Mouse (Mus musculus) bone marrow, adult 2 months (tissue): Measurements from ENCODE around the gene Sugp2. TPM values are rescaled to one million over a fixed set of nuclear protein-coding genes. Genes with fewer than 3 reads are reported as not detected.
A peak's percentile ranks its signal among the peaks of the same experiment; 100 is the strongest.

ENCODE experiments used
- H3K27ac ChIP-seq: fragments of 200-500 bp; 2 replicates; pipeline ENCODE4 v1.5.1; 2012; ENCODE audit warnings: low read depth, mild to moderate bottlenecking, control low read depth, inconsistent platforms, low read length; ENCODE audit not compliant: control insufficient read depth, poor library complexity, insufficient read depth
- H3K4me1 ChIP-seq: fragments of 200-500 bp; 2 replicates; pipeline ENCODE4 v1.6.1; 2011; ENCODE audit warnings: low read length; ENCODE audit not compliant: control insufficient read depth, insufficient read depth
- H3K4me3 ChIP-seq: fragments of 200-500 bp; replicated peaks from 2 replicates; pipeline ENCODE3; 2011; ENCODE audit warnings: mild to moderate bottlenecking, low read depth, low read length, control low read depth; ENCODE audit not compliant: control insufficient read depth
- CTCF ChIP-seq: fragments of 200-500 bp; IDR thresholded peaks from 2 replicates; pipeline ENCODE4 v1.5.1; 2011; ENCODE audit warnings: low read length, control low read depth; ENCODE audit not compliant: control insufficient read depth, insufficient read depth
- POLR2A ChIP-seq: fragments of 200-500 bp; IDR thresholded peaks from 2 replicates; pipeline ENCODE4 v1.6.1; 2011; ENCODE audit warnings: low read depth, mild to moderate bottlenecking, control low read depth, low read length, borderline replicate concordance; ENCODE audit not compliant: control insufficient read depth
- WGBS: fragments of 180-500 bp; shearing (Covaris S2); methylation state at CpG from one replicate; pipeline ENCODE4 v1.1.7; 2018; 5-methylcytosine and 5-hydroxymethylcytosine counted together
- polyA plus RNA-seq: library from polyadenylated mRNA; stranded (reverse); fragments of >200 nt; gene quantifications from 2 replicates; pipeline ENCODE4 v1.2.4, GENCODE M21; 2011; ENCODE audit warnings: low replicate concordance; ENCODE audit not compliant: missing spikeins, insufficient read depth, insufficient read length

Sugp2 gene
- polyA plus RNA-seq, 1 experiment, result 192 TPM

DNA sequence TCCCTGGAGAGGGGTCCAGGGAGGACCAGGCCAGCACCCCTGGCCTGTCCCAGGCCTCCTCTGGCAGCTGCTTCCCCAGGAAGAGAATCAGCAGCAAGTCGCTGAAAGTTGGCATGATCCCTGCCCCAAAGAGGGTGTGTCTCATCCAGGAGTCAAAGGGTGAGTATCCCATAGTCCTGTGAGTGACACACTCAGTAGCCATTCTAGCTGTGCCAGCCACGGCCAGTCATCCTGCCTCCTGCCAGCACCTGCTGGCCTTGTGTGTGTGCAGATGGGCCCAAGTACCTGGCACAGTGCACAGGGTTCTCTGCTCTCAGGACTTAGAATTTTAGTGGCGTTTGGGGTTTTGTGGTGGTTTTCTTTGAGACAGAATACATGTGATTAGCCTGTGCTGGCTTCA, 23.4 kb downstream of the Sugp2 start:
- no peak for TF ChIP-seq CTCF
- no peak for TF ChIP-seq POLR2A
- Histone ChIP-seq H3K4me3 (no peak overlapping the region), H3K4me1 (no peaks in the 10 kb centered on the region; the same call in none of the 2 replicates), H3K27ac (no peak overlapping the region)
- WGBS, result 78% methylated on average over 3 of the region's 3 CpGs

DNA sequence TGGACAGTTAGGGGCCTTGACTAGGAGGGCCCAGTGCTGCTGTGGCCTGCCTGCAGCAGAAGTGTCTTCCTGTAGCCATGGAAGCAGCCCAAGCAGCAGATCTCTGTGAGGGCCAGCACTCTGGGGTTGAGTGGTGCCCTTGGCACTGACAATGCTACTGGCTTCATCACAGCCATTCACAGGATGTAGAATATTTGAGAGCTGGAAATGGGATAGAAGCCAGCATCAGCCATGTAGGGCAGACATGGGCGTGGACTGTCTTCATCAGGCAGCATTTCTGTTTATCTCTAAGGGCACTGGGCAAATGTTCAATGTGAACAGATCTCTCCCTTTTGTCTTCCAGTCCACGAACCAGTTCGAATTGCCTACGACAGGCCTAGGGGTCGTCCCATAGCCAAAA, 24.6 kb downstream of the Sugp2 start:
- peak overlapping the region; percentile 50 for H3K27ac ChIP-seq
- 57% methylated on average over 5 of the region's 5 CpGs for WGBS
- H3K4me3 ChIP-seq, result no peak overlapping the region
- TF ChIP-seq POLR2A, result no peak
- TF ChIP-seq CTCF, result no peak
- H3K4me1 ChIP-seq, result no peaks in the 10 kb centered on the region; the same call in none of the 2 replicates

DNA sequence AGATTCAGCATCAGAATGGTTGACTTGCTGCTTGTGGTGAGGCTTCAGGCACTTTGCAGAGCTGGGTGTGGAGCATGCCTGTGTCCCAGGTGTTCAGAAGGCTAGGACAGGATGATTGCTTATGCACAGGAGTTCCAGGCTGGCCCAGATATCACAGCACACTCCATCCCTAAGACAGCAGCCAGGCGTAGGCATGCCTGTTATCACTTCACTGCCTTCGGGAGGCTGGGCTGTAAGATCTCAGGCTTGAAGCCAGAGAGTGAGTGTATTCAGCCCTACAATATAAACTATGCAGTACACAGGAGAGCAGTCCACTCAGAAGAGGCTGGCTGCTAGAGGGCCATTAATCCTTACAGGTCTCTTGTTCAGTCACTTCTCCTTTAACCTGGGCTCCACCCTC, 25.0 kb downstream of the Sugp2 start:
- no peak for TF ChIP-seq CTCF
- TF ChIP-seq POLR2A, result no peak
- H3K4me1 ChIP-seq, result no peaks in the 10 kb centered on the region; the same call in none of the 2 replicates
- 74% methylated on average over 2 of the region's 2 CpGs for WGBS
- no peak overlapping the region for H3K4me3 ChIP-seq
- H3K27ac ChIP-seq, result peak overlapping the region; percentile 47

DNA sequence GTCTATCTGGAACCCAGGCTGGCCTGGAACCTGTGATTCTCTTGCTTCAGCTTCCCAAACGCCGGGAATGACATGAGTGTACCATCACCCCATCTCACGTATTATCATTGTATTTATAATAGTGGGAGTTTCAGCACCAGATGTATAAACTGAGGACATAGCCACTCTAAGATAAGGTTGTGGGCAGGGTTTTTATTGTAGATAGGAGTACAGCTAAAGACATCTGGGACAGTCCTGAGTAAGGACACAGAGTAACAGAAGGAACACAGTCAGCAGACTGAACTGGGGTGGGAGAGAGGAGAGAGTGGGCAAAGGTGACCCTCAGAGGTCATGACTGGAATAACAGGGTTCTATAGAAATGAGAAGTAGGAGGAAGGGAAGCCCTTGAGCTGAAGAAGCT, 33.6 kb downstream of the Sugp2 start:
- no peak overlapping the region for H3K27ac ChIP-seq
- peaks cover 2% of the 10 kb centered on the region; the same call in 1 of the 2 replicates for H3K4me1 ChIP-seq

DNA sequence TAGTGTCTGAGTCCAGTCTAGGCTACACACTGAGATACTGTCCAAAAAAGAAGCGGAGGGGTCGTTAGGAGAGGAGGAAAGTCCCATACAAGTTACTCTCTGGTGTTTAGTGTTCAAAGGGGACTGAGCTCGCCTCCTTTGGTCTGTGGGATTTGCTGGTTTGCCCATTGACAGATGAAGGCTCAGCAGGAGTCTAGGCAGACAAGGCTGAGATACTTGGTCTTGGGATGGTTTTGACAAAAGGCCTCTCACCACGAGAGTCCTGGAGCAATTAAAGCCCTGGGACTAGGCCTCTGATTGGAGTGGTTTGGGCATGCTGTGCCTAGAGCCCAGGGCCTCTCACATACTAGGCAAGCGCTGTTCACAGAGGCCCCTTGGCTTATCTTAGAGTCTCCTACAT, 34.3 kb downstream of the Sugp2 start:
- no peak for TF ChIP-seq POLR2A
- TF ChIP-seq CTCF, result no peak
- H3K27ac ChIP-seq, result no peak overlapping the region
- 57% methylated on average over 5 of the region's 5 CpGs for WGBS
- peaks cover 2% of the 10 kb centered on the region; the same call in 1 of the 2 replicates for H3K4me1 ChIP-seq
- H3K4me3 ChIP-seq, result no peak overlapping the region

More for the DNA sequence above, 33.6 kb downstream of the Sugp2 start:
- TF ChIP-seq CTCF (no peak), POLR2A (no peak)
- H3K4me3 ChIP-seq, result no peak overlapping the region
- 64% methylated on average over 3 of the region's 3 CpGs for WGBS

DNA sequence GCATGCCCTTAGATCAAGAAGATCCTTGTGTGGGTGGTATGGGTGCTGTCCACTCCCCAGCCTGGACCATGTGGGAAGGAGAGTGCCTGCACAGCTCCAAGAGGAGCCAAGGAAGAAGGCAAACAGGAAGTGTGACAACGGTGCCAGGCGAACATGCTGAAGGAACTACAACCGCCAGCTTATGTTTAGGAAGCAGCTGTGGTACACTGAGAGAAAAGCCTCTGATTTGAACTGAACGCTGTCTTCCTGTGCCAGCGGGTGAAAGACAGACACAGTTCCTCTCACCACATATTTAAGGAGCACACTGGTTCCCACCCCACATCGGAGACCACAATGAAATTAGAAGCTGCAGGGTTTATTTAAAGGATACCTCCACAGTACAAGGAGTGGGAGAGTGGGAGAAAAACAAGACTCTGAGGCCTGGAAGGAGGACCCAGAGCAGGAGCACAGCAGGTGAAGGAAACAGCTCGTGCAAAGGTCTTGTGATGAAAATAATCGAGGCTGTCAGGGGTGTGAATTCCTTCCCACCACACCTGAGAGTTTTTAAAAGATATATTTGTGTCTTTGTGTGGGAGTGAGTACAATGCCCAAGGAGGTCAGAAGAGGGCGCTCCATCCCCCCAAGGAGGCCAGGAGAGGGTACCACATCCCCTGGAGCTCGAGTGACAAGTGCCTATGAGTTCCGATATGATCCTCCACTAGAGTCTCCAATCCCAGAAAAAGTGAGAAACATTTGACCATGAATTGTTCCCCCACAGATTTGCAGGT, 35.0 kb downstream of the Sugp2 start:
- Histone ChIP-seq H3K27ac (no peak overlapping the region), H3K4me3 (no peak overlapping the region), H3K4me1 (peaks cover 3% of the 10 kb centered on the region; the same call in 1 of the 2 replicates)
- WGBS, result 8% methylated on average over 11 of the region's 11 CpGs
- peak; percentile 31; the same call in 1 of the 2 replicates for TF ChIP-seq CTCF
- no peak for TF ChIP-seq POLR2A

DNA sequence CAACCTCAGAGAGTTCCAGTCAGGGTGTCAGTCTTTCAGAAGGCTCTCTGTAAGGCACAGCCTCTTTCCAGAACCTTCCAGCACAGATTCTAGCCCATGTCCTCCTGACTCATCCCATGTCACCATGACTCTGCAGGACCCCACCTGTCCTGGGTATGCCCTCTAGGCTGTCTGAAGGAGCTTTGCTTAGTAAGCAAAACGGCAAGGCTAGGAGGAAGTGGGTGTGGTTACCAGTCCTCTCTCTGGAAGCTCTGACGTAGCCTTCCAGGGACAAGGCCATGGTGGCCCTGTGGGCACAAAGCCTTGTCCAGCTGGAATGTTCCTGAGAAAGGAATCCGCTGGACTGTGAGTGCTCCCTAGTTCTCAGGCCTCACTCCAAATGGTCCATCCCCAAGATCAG, 38.9 kb downstream of the Sugp2 start:
- H3K4me1 ChIP-seq, result peaks cover 7% of the 10 kb centered on the region; the same call in 1 of the 2 replicates
- no peak overlapping the region for H3K27ac ChIP-seq
- no peak for TF ChIP-seq CTCF
- no peak for TF ChIP-seq POLR2A
- WGBS, result 26% methylated on average over 3 of the region's 3 CpGs
- H3K4me3 ChIP-seq, result no peak overlapping the region

DNA sequence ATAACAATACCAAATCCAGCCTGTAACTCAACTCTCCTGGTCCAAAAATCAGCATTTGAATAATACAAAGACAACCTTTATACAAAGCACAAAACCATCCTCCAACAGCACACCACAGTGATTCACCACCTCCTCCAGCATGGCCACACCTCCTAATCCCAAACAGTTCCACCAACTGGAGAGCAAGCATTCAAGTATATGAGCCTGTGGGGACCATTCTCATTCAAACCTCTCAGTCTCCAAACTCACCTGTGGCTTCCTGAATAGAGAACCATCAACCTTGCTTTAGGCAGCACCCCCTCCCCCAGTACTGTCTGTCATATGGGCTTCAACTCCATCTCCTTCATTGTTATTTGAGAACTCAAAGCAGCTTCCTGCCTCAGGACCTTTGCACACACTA, 40.3 kb downstream of the Sugp2 start:
- TF ChIP-seq POLR2A (no peak), CTCF (no peak)
- Histone ChIP-seq H3K4me3 (no peak overlapping the region), H3K27ac (no peak overlapping the region), H3K4me1 (peaks cover 5% of the 10 kb centered on the region; the same call in 1 of the 2 replicates)
